Mouse (Mus musculus) kidney, postnatal 0 days (tissue): ENCODE results near the gene Fhdc1. TPM values are rescaled to one million over a fixed set of nuclear protein-coding genes. Genes with fewer than 3 reads are reported as not detected.

Experiments
- ATAC-seq: fragments of 200-750 bp; cut with Nextera tagmentation; replicated peaks from 2 replicates; pipeline ENCODE4 v1.8.0; 2017; ENCODE audit warnings: low read depth, moderate number of reproducible peaks, moderate TSS enrichment, moderate library complexity; ENCODE audit not compliant: low FRiP score
- DNase-seq: peaks from one replicate; pipeline ENCODE4 v3.0.0-alpha.2; 2016; ENCODE audit warnings: low spot score
- H3K27ac ChIP-seq: fragments of 300-500 bp; sonication (generic); 2 replicates; pipeline ENCODE4 v1.5.1; 2014; ENCODE audit warnings: mild to moderate bottlenecking
- H3K27me3 ChIP-seq: fragments of 300-500 bp; sonication (generic); 2 replicates; pipeline ENCODE4 v1.6.1; 2014; ENCODE audit warnings: low read length, mixed read lengths; ENCODE audit not compliant: insufficient read depth
- H3K36me3 ChIP-seq: fragments of 300-500 bp; sonication (generic); 2 replicates; pipeline ENCODE4 v1.6.1; 2014; ENCODE audit warnings: low read length, mixed read lengths; ENCODE audit not compliant: insufficient read depth
- H3K4me1 ChIP-seq: fragments of 300-500 bp; sonication (generic); replicated peaks from 2 replicates; pipeline ENCODE4 v1.6.1; 2014; ENCODE audit warnings: antibody characterized with exemption, low read length, mixed read lengths; ENCODE audit not compliant: insufficient read depth
- H3K4me2 ChIP-seq: fragments of 300-500 bp; sonication (generic); 2 replicates; pipeline ENCODE4 v1.6.1; 2014; ENCODE audit warnings: mild to moderate bottlenecking, low read length, moderate library complexity, mixed read lengths
- H3K4me3 ChIP-seq: fragments of 300-500 bp; sonication (generic); replicated peaks from 2 replicates; pipeline ENCODE4 v1.5.1; 2014; ENCODE audit warnings: low read depth, low read length
- H3K9ac ChIP-seq: fragments of 300-500 bp; sonication (generic); 2 replicates; pipeline ENCODE4 v1.6.1; 2014; ENCODE audit warnings: low read depth, low read length
- H3K9me3 ChIP-seq: fragments of 300-500 bp; sonication (generic); replicated peaks from 2 replicates; pipeline ENCODE4 v1.6.1; 2016; ENCODE audit warnings: low read length, inconsistent platforms, mixed read lengths
- CTCF ChIP-seq: IDR thresholded peaks from 2 replicates; pipeline ENCODE4 v1.5.1; 2016; ENCODE audit warnings: antibody characterized with exemption, low read depth, mild to moderate bottlenecking, moderate library complexity
- WGBS: fragments of 180-500 bp; shearing (Covaris S2); extraction: QIAGEN DNeasy Blood & Tissue Kit; methylation state at CpG from one replicate; pipeline ENCODE4 v1.1.7; 2014; 5-methylcytosine and 5-hydroxymethylcytosine counted together
- polyA plus RNA-seq: library from polyadenylated mRNA; unstranded; fragments of >200 nt; fragmentation: Nextera tagmentation; extraction: Ambion mirVana; gene quantifications from 2 replicates; pipeline ENCODE4 v1.2.1, GENCODE M21; 2015

Gene Fhdc1
- polyA plus RNA-seq, 1 experiment from 2014 or later = 4.0 TPM

DNA sequence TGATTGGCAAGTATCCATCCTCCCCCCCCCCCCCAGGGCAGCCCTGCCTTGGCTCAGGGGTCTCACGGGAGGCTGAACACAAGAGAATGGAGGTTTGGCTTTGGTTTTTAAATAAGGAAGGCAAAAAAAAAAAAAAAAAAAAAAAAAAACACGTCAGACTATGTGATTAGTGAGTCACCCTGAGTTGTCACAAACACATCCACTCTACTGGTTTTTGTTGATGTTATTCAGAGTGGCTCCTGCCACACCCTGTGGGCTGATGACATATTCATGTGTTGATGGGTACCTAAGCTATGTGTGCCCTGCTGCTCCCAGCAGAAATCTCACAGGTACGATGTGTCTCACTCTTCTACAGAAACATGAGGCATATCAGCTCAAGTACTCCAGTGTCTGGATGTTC, 29.6 kb downstream of the Fhdc1 start:
- TF ChIP-seq CTCF = no peak
- Histone ChIP-seq H3K36me3 (no peaks in the 10 kb centered on the region), H3K4me1 (no peaks in the 10 kb centered on the region), H3K27me3 (no peaks in the 10 kb centered on the region), H3K27ac (no peak overlapping the region), H3K9me3 (no peaks in the 10 kb centered on the region), H3K4me2 (no peak overlapping the region), H3K9ac (no peak overlapping the region), H3K4me3 (no peak overlapping the region)
- no peak for ATAC-seq
- WGBS = 68% methylated on average over 3 of the region's 3 CpGs
- DNase-seq = no peak

- Histone ChIP-seq H3K9me3 (no peaks in the 10 kb centered on the region), H3K4me2 (no peak overlapping the region), H3K4me3 (no peak overlapping the region), H3K36me3 (no peaks in the 10 kb centered on the region), H3K9ac (no peak overlapping the region), H3K4me1 (no peaks in the 10 kb centered on the region), H3K27me3 (no peaks in the 10 kb centered on the region), H3K27ac (no peak overlapping the region)
- ATAC-seq (no peak), DNase-seq (no peak)
- WGBS = 68% methylated on average over 9 of the region's 9 CpGs
- no peak for TF ChIP-seq CTCF
Observed at GRCm38 (mm10) chr3:84449015-84449414, 31.2 kb downstream of the Fhdc1 start.

GRCm38 (mm10) chr3:84447803-84448202, 32.4 kb downstream of the Fhdc1 start:
- H3K27ac ChIP-seq = no peak overlapping the region
- H3K4me3 ChIP-seq = no peak overlapping the region
- DNase-seq (no peak), ATAC-seq (no peak)
- no peak overlapping the region for H3K4me2 ChIP-seq
- no peak overlapping the region for H3K9ac ChIP-seq
- no peaks in the 10 kb centered on the region for H3K36me3 ChIP-seq
- WGBS = 68% methylated on average over 5 of the region's 5 CpGs
- no peaks in the 10 kb centered on the region for H3K9me3 ChIP-seq
- no peaks in the 10 kb centered on the region for H3K27me3 ChIP-seq
- H3K4me1 ChIP-seq = no peaks in the 10 kb centered on the region
- TF ChIP-seq CTCF = no peak

DNA sequence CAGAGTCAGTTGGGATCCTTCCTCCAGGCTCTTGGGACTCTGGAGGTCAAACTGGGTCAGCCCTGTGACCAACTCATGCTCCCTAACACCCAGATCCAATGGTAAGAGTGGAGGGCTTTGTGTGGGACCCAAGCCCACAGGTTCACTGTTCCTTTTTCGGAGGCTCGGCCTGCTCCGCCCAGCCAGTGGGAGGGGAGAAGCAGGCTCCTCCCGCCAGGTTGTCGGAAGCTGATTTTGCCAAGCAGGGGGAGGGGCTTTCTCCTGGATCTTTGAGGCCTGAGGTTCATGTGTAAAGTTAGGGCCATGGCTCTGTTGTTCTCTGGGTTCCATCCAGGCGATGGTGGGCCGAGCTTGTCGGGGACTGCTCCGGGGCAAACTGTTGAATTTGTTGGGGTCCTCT, 34.4 kb downstream of the Fhdc1 start:
- DNase-seq = no peak
- no peak overlapping the region for H3K27ac ChIP-seq
- WGBS = 58% methylated on average over 9 of the region's 9 CpGs

GRCm38 (mm10) chr3:84442890-84443289, 37.3 kb downstream of the Fhdc1 start:
- Histone ChIP-seq H3K9me3 (no peaks in the 10 kb centered on the region), H3K4me1 (no peaks in the 10 kb centered on the region), H3K27ac (no peak overlapping the region), H3K27me3 (no peaks in the 10 kb centered on the region), H3K4me3 (no peak overlapping the region), H3K36me3 (no peaks in the 10 kb centered on the region), H3K4me2 (no peak overlapping the region), H3K9ac (no peak overlapping the region)
- DNase-seq (no peak), ATAC-seq (no peak)
- 68% methylated on average over 4 of the region's 4 CpGs for WGBS
- TF ChIP-seq CTCF = no peak

More for the DNA sequence above, 34.4 kb downstream of the Fhdc1 start:
- Histone ChIP-seq H3K36me3 (no peaks in the 10 kb centered on the region), H3K4me1 (no peaks in the 10 kb centered on the region), H3K4me2 (no peak overlapping the region), H3K9me3 (no peaks in the 10 kb centered on the region), H3K4me3 (no peak overlapping the region), H3K27me3 (no peaks in the 10 kb centered on the region), H3K9ac (no peak overlapping the region)
- no peak for TF ChIP-seq CTCF
- ATAC-seq = no peak

DNA sequence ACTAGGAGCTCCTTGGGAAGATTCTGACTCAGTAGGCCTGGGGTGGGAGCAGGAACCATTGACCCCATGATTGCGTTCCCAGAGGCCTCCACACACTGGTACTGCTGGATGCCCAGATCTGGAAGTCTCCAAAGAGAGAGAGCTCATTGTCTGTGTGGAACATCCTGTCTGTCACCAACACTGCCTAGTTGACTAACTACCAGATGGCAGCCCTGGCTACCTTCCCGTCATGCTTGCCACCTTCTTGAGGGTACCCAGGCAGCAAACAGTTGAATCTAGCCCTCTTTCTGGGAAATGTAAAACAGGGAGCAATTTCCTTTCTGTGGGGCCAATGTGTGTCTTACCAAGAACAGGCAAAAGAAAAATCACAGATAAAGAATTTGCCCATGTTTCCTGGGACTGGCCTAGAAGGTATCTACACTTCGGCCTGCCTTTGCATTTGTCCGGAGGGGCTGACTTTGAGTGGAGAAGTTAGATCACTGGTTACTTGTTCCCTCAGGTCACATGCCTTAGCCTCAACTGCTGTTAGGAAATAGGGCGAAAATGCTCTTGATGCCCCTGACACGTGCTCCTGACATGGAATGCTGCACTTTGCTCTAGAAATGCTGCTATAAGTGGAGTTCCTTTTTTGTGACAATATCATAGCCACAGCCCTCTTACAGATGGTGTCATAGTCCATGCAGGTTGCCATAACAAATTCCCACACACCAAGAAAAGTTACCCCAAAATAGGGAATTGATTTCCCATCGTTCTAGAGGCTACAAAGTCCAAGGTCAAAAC, 40.6 kb downstream of the Fhdc1 start:
- ATAC-seq (no peak), DNase-seq (no peak)
- no peaks in the 10 kb centered on the region for H3K36me3 ChIP-seq
- 95% methylated on average over 7 of the region's 7 CpGs for WGBS
- no peak overlapping the region for H3K9ac ChIP-seq
- H3K4me1 ChIP-seq = peaks cover 8% of the 10 kb centered on the region; the same call in 1 of the 2 replicates
- no peaks in the 10 kb centered on the region for H3K9me3 ChIP-seq
- H3K4me2 ChIP-seq = no peak overlapping the region
- H3K4me3 ChIP-seq = no peak overlapping the region
- no peaks in the 10 kb centered on the region for H3K27me3 ChIP-seq
- TF ChIP-seq CTCF = no peak
- no peak overlapping the region for H3K27ac ChIP-seq
